Mouse (Mus musculus) ES-E14 (cell line): ENCODE measurements around the gene Sall2. TPM values are rescaled to one million over a fixed set of nuclear protein-coding genes. Genes with fewer than 3 reads are reported as not detected.
A peak's percentile ranks its signal among the peaks of the same experiment; 100 is the strongest.

Source experiments
- DNase-seq: peaks from one replicate; pipeline ENCODE4 v3.0.0-alpha.2; 2013; ENCODE audit warnings: low read depth, low spot score
- H3K27ac ChIP-seq: 2 replicates; pipeline ENCODE4 v1.5.1; 2012; ENCODE audit warnings: low read depth, mild to moderate bottlenecking, low read length, moderate library complexity, mixed read lengths; ENCODE audit not compliant: poor library complexity, insufficient read depth, severe bottlenecking
- H3K36me3 ChIP-seq: 2 replicates; pipeline ENCODE4 v1.6.1; 2012; ENCODE audit warnings: mild to moderate bottlenecking, low read length, moderate library complexity, mixed read lengths; ENCODE audit not compliant: control insufficient read depth, poor library complexity, insufficient read depth, severe bottlenecking
- H3K4me1 ChIP-seq, 2 experiments: fragments of 150-350 bp in 1 of 2; sonication (generic) in 1 of 2; 2 replicates each; pipeline ENCODE4 v1.6.1; 2012; ENCODE audit warnings: low read length in 2 of 2, mild to moderate bottlenecking in 1 of 2, mixed read lengths in 1 of 2; ENCODE audit not compliant: control insufficient read depth in 2 of 2, insufficient read depth in 2 of 2, poor library complexity in 1 of 2
- H3K4me3 ChIP-seq, 2 experiments: fragments of 150-350 bp in 1 of 2; sonication (generic) in 1 of 2; 2 replicates each; pipeline ENCODE4 v1.5.1; 2012; ENCODE audit warnings: low read length in 2 of 2, low read depth in 1 of 2, mild to moderate bottlenecking in 1 of 2, mixed read lengths in 1 of 2; ENCODE audit not compliant: insufficient read depth in 1 of 2, poor library complexity in 1 of 2, severe bottlenecking in 1 of 2
- H3K9ac ChIP-seq: 2 replicates; pipeline ENCODE4 v1.6.1; 2012; ENCODE audit warnings: low read depth, mild to moderate bottlenecking, low read length, mixed read lengths; ENCODE audit not compliant: poor library complexity, insufficient read depth, severe bottlenecking
- H3K9me3 ChIP-seq: fragments of 150-350 bp; sonication (generic); 2 replicates; pipeline ENCODE4 v1.6.1; 2012; ENCODE audit warnings: low read depth, mild to moderate bottlenecking, low read length; ENCODE audit not compliant: control insufficient read depth, insufficient read depth
- CHD2 ChIP-seq: IDR thresholded peaks from 2 replicates; pipeline ENCODE4 v1.6.1; 2014; ENCODE audit warnings: mild to moderate bottlenecking, low read depth, low read length, inconsistent platforms
- HCFC1 ChIP-seq: IDR thresholded peaks from 2 replicates; pipeline ENCODE4 v1.6.1; 2012; ENCODE audit warnings: low read length, inconsistent platforms, borderline replicate concordance; ENCODE audit not compliant: insufficient read depth
- MAFK ChIP-seq: IDR thresholded peaks from 2 replicates; pipeline ENCODE4 v1.6.1; 2014; ENCODE audit warnings: mild to moderate bottlenecking, low read depth, low read length, inconsistent platforms; ENCODE audit not compliant: insufficient read depth
- ZC3H11A ChIP-seq: IDR thresholded peaks from 2 replicates; pipeline ENCODE4 v1.6.1; 2012; ENCODE audit warnings: low read depth, mild to moderate bottlenecking, inconsistent platforms, low read length, borderline replicate concordance
- ZNF384 ChIP-seq: IDR thresholded peaks from 2 replicates; pipeline ENCODE4 v1.6.1; 2012; ENCODE audit warnings: low read depth, low read length, inconsistent platforms
- in situ Hi-C, 2 experiments: fragments of 600-800 bp; cut with MboI; formaldehyde crosslinking; loops; one replicate each; pipeline ENCODE4 v1.15.1; 2025; ENCODE audit warnings: low sequenced_read_pairs in 2 of 2, inconsistent platforms in 1 of 2; ENCODE audit not compliant: unreplicated experiment in 2 of 2
- total RNA-seq: library from RNA; depleted of rRNA; stranded (reverse); fragments of 300-350 nt; gene quantifications from 2 replicates; pipeline ENCODE4 v1.2.3, GENCODE M21; 2012

Sall2 gene
- total RNA-seq, 1 experiment = 4.3 TPM

- in situ Hi-C loops = no loop called here
- Histone ChIP-seq H3K9ac (0 out of 2 replicates have a peak overlapping the region, but pooled peaks have one; percentile 24), H3K27ac (peak overlapping the region; percentile 82), H3K9me3 (no peaks in the 10 kb centered on the region), H3K36me3 (peaks cover 14% of the 10 kb centered on the region), H3K4me3 (no peak overlapping the region), H3K4me1 (peaks cover 8 to 9% of the 10 kb centered on the region in 2 experiments; a peak in 3 of 4 replicates)
- TF ChIP-seq ZC3H11A = no peak
- TF ChIP-seq MAFK = no peak
- no peak for TF ChIP-seq CHD2
- no peak for TF ChIP-seq ZNF384
- TF ChIP-seq HCFC1 = no peak
- no peak for DNase-seq
Measured at GRCm38 (mm10) chr14:52284191-52284590, 44.4 kb downstream of the Sall2 start.

- Histone ChIP-seq H3K9me3 (no peaks in the 10 kb centered on the region), H3K27ac (peak overlapping the region; percentile 82), H3K36me3 (peaks cover 14% of the 10 kb centered on the region), H3K4me3 (no peak overlapping the region), H3K9ac (0 out of 2 replicates have a peak overlapping the region, but pooled peaks have one; percentile 24), H3K4me1 (peaks cover 8 to 9% of the 10 kb centered on the region in 2 experiments; a peak in 3 of 4 replicates)
- in situ Hi-C loops = no loop called here
- DNase-seq = no peak
- TF ChIP-seq MAFK = peak; percentile 95
- no peak for TF ChIP-seq ZC3H11A
- no peak for TF ChIP-seq ZNF384
Measured at GRCm38 (mm10) chr14:52283629-52284028, 44.9 kb downstream of the Sall2 start.

GRCm38 (mm10) chr14:52279747-52280120 is 48.8 kb downstream of the Sall2 start:
- Histone ChIP-seq H3K36me3 (no peaks in the 10 kb centered on the region), H3K27ac (peak overlapping the region; percentile 47), H3K9ac (peak overlapping the region; percentile 89), H3K4me1 (peaks cover 6 to 11% of the 10 kb centered on the region in 2 experiments; a peak in 3 of 4 replicates), H3K9me3 (no peaks in the 10 kb centered on the region), H3K4me3 (peak overlapping the region; percentile 90 to 98)
- DNase-seq = no peak
- TF ChIP-seq ZC3H11A (no peak), ZNF384 (no peak), HCFC1 (no peak), MAFK (no peak), CHD2 (no peak)
- in situ Hi-C loops = no loop called here

- Histone ChIP-seq H3K9ac (peak within 1 kb of the TSS; percentile 89), H3K4me3 (peak within 1 kb of the TSS; percentile 90 to 98), H3K4me1 (peaks cover 6 to 7% of the 10 kb centered on the region in 2 experiments; a peak in 3 of 4 replicates), H3K9me3 (no peaks in the 10 kb centered on the region), H3K27ac (peak within 1 kb of the TSS; percentile 82), H3K36me3 (no peaks in the 10 kb centered on the region)
- peak; percentile 99 for DNase-seq
- TF ChIP-seq ZC3H11A = 0 out of 2 replicates have a peak, but pooled peaks have one; percentile 23
- TF ChIP-seq MAFK = no peak
- TF ChIP-seq HCFC1 = peak; percentile 76; the same call in 1 of the 2 replicates
- TF ChIP-seq ZNF384 = peak; percentile 33; the same call in 1 of the 2 replicates
- in situ Hi-C loops = no loop called here
Measured at GRCm38 (mm10) chr14:52278932-52279746, 49.4 kb downstream of the Sall2 start, which contains the start of the genes Tox4 and Rab2b. Tox4 (plus strand) TSS chr14:52279146. Rab2b (minus strand) TSS chr14:52279545.
